Mouse (Mus musculus) 3134 (cell line): ENCODE measurements around the gene Rbm10.

Experiments
- DNase-seq: peaks from one replicate; pipeline ENCODE4 v3.0.0-alpha.2; 2011; ENCODE audit warnings: low spot score; ENCODE audit not compliant: insufficient read length; ENCODE audit errors: extremely low read depth

The Rbm10 gene

DNA sequence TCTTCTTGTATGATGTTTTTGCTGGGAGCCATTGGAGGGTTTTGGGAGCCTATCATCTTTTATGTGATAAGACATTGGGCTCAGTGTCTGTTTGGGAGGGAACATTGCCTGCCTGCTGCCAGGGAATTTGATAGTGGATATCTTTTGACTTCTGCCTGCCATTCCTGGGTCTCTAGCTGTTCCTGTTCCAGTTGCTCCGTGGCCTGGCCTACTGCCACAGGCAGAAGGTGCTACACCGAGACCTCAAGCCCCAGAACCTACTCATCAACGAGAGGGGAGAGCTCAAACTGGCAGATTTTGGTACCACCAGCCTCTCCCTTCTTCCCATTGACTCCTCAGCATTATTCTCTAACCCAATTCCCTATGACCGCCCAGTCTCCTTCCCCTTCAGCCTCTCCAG, 78.5 kb downstream of the Rbm10 start:
- no peak for DNase-seq
